Mouse (Mus musculus) cerebellum, adult (tissue): ENCODE results near the gene Nrxn3.

Experiments
- ATAC-seq: cut with Nextera tagmentation; 2 replicates; pipeline ENCODE4 v1.9.2; 2017; ENCODE audit warnings: mild to moderate bottlenecking, moderate library complexity, mixed read lengths; ENCODE audit not compliant: insufficient number of reproducible peaks, low FRiP score, low TSS enrichment

Nrxn3 gene

DNA sequence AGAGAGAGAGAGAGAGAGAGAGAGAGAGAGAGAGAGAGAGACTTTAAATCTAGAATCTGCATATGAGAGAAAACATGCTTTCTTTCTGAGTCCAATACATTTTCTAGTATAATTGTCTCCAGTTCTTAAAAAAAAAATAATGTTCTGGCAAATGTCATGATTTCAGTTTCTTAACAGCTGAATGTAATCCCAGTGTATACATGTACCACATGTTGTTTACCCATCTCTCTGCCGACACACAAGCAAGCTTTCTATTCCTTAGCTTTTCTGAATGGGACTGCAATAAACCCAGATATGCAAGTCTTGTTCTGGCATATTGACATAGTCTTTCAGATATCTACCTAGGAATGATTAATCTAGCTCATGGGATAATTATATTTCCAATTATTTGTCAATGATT is 1256.5 kb downstream of the Nrxn3 start:
- ATAC-seq = no peak

DNA sequence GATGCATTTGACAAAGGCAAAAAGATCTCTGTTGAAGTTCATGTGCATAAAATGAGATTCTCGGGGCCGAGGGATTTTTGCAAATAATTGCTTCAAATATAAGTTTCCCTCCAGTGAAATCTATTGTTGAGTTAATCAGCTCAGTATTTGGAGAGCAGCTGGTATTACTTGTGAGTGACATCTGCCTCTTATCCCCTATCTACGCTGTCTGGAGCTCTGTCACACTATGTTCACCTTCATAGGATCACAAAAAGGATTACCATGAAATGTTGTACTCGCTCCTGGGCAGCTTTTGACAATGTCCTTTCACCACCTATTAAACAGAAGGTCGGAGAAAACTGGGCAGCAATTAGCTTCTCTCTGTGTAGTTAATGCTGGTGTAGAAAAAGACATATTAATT is 1259.8 kb downstream of the Nrxn3 start:
- ATAC-seq = no peak

DNA sequence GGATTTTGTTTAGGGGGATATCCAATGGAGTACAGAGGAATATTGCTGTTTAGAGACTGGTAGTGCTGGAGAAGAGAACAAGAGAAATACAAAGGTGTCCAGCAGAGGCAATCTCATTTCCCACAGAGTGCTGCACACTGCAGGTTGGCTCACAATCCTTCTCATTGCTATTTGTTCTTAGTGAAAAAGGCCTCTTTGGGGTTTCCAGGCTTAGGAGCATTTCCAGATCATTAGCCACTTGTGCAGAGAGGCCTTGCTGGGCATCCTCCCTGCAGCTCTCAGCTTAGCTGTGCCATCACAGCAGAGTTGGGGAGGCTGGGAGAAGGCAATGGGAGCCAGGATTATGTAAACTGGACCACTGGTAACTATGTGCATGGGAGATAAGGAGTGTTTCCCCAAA is 1260.7 kb downstream of the Nrxn3 start:
- peak; percentile 97 for ATAC-seq

DNA sequence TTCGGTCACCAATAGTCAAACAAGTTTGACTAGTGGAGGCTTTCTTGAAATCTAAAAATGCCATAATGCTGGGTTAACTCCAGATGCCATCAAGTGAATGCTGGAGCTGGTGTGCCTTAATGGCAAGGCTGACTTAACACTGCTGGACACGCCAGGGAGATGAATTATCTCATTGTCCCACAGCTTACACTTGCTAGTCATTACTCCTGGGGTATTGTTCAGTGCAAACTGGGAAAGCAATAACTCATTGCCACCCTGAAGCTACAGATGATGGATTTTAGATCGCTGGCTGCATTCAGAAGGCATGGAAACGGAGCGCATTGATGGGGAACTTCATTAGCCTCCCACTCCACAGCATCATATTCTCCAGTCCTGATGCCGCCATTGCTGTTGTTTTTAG is 1263.5 kb downstream of the Nrxn3 start:
- ATAC-seq = no peak

DNA sequence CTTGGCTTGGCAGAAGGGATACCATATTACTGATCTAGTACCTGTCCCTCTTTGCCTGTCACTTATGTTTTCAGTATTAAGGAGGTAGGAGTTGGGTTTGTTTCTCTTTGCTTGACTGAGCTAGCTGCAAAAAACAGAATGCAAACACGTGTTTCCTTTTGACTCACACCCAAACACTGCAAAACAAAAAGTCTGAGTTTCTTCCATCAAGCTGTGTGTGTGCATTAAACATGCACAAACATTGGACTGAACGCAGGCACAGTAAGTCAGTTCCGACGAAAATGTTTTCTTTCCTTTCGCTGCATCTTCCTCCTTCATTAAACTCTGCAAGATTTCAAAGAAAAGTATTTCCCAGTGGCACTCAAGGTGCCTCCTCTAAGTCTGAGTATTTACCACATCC is 1270.6 kb downstream of the Nrxn3 start:
- ATAC-seq = no peak

GRCm38 (mm10) chr12:89995392-89995791 is 1272.7 kb downstream of the Nrxn3 start:
- ATAC-seq = no peak

GRCm38 (mm10) chr12:90010280-90010679 is 1287.6 kb downstream of the Nrxn3 start:
- no peak for ATAC-seq

GRCm38 (mm10) chr12:90013958-90014357 is 1291.3 kb downstream of the Nrxn3 start:
- ATAC-seq = no peak

GRCm38 (mm10) chr12:90027023-90027422 is 1304.3 kb downstream of the Nrxn3 start:
- peak; percentile 56; the same call in 1 of the 2 replicates for ATAC-seq

GRCm38 (mm10) chr12:90041038-90041437 is 1318.4 kb downstream of the Nrxn3 start:
- no peak for ATAC-seq

DNA sequence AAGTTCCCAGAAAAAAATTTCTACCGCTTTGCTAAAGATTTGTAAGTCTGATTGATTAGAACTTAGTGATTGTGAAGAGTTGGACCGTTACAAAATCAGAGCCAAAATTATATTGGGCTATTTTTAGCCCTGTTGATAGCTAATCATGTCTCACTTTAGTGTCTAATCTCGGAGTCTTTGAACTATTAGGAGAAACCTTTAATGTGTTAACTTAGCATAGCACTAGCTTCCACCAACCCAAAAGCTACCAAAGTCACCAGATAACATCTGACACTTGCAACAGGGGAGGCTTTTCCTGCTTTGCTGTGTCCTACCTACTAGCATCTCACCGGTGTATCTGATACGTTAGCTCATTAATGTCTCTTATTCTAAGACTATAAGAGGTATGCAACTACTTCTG is 1333.6 kb downstream of the Nrxn3 start:
- no peak for ATAC-seq

DNA sequence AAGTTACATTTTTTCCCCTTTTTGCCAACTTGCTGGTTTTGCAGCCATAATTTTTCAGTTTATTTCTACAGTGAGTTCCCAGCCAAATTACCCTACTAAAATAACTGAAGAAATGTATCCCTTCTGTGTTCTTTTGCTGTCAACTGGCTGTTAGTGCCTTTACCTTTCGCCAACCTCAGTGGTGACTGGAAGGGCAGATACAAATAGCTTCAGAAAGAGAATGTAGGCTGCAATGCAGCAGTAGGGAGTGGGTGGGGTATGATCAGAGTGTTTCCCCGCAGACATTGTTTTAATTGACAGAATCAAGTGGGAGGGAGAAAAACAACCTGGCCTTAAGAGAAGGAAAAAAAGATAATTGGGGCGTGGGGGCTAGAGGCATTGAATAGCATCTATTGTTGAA is 1337.1 kb downstream of the Nrxn3 start:
- ATAC-seq = no peak

DNA sequence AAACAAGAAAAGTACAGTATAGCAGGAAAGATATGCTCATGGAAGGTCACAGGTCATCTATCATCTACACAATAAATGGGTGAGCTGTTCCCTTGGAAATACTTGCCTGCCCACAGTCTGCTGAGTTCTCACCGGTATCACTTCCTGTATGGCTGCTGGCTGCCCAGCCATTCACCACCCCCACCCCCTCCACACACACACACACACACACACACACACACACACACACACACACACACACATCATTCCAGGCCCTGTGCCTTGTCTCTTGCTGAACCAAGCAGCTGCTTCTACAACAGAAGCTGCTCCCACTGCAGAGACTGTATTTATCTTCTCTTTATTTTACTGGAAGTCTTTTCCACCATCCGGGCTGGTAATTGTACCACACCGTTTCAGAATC is 1338.6 kb downstream of the Nrxn3 start:
- no peak for ATAC-seq

DNA sequence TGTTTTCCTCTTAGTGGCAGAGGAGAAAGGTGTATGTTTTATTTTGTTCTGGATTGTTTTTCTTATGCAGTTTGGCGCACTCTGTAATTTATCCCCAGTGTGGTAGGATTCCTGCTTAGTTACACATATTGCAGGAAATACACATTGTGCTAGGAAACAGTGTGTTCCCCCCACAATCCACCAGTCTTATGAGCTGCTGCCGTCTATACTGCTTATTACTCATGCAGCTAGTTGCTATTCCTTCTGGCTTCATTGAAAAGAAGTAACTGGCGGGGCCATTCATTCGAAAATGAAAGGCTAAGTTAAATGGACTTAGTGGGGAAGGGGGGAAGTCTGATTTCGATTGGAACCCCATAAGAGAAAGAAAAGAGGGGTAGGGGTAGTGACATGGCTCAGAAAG is 1339.5 kb downstream of the Nrxn3 start:
- ATAC-seq = no peak

DNA sequence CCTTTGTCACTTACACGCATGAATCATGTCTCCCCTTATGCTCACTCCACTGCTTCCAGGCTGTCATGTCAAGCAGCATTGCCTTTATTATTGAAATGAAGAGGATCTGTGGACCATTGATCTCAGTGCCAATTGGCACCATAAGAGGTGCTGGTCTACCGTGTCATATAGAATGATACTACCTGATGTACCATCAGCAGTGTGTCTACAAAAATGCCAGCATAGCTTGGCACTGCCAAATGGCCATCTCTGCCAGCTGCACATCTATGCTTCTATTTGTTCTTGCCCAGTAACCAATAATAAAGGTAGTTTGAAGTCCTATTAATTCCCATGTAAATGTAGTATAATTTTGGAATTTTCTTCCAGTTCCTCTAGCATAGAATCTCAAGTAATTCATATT is 1340.8 kb downstream of the Nrxn3 start:
- 0 out of 2 replicates have a peak, but pooled peaks have one; percentile 47 for ATAC-seq

DNA sequence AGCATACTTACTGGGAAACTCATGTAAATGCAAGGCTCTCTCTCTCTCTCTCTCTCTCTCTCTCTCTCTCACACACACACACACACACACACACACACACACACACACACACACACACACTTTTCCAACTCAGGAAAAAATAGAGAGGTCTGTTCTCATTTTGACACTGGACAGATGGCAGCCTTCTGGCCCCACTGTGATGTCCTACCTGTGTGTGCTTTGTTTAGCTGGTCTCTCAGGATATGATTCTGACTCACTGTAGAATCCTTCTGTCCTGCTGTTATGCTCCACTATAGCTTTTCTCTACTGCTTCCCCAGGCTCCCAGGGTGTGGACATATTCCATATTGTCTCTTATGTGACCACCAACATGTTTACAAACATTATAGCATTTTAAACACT is 1363.2 kb downstream of the Nrxn3 start:
- ATAC-seq = peak; percentile 99

GRCm38 (mm10) chr12:90095754-90096153 is 1373.1 kb downstream of the Nrxn3 start:
- ATAC-seq = no peak

DNA sequence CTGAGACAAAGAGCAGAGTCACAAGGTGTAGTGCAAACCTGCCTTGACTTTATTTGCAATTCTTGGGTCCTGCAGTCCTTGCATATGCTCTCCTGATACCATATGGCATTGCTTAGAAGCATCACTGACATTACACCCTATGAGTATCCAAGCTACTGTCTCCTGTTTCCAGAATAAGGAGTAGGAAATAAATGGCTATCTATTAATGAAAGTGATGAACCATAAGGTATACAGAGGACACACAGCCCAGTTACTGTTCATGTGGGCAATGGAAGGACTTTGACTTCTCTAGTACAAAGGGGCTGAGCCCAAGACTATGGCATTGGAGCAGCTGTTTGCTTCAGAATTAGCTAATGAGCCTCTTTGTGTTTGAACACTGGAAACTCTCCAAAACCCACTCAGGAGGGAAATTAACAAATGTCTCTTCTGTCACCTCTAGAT is 1390.7 kb downstream of the Nrxn3 start:
- peak; percentile 88 for ATAC-seq

DNA sequence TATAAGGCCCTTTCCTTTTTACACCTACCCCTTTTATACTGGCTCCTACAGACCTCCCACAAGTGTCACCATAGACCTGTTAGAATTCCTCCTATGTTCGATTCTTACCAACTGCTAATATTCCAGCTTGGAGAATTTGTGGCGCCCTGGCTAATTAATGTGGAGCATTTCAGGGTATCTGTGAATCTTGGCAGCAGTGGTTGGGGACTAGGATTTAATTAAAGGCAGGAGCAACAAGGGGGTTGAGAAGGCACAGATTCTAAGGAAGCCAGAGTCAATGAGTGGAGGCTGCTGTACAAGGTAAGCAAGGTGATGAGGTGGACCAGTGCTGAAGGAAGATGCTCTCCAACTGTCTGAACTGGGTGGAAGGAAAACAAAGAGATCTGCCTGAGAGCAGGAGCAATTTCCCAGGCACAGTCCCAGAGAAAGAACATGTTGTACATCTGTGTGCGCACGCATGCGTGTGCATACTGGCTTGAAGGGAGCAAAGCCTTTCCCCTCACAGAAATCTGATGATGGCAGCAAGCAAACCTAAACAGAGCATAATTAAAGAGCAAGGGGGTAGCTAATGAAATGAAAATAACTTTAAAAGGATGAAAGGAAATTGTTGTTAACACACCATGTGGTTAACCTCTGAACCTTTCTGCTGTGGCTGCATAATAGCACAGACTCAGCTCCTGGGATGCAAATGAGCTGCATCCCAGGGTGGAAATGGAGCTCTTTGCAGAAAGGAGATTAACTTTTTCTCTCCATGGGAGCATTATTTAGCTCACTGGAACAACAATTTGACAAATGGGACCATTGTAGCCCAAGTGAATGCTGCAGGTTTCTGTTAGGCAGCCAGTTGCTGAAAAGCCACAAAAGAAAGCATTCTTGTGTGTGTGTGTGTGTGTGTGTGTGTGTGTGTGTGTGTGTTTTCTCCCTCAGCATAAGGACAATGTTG is 1409.5 kb downstream of the Nrxn3 start:
- ATAC-seq = no peak

DNA sequence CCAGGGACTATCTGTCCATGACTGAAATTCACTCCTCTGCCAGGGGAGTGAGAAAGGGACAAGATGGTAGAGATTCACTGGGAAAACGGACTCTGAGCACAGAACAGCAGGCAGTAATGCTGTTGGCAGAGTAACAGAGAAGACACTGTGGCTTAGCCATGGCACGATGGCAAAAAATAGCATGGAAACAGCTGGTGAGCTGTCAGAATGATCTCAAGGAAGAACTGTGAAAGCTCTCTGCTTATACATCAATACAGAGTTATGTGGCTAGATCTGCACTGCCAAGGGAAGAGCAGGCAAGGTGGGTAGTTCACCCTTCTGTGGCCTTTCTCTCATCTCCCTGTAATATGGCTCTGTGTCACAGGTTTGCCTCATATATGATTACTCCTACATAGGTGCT is 1419.3 kb downstream of the Nrxn3 start:
- ATAC-seq = peak; percentile 94

- no peak for ATAC-seq
Measured at GRCm38 (mm10) chr12:90144247-90144646, 1421.6 kb downstream of the Nrxn3 start.

DNA sequence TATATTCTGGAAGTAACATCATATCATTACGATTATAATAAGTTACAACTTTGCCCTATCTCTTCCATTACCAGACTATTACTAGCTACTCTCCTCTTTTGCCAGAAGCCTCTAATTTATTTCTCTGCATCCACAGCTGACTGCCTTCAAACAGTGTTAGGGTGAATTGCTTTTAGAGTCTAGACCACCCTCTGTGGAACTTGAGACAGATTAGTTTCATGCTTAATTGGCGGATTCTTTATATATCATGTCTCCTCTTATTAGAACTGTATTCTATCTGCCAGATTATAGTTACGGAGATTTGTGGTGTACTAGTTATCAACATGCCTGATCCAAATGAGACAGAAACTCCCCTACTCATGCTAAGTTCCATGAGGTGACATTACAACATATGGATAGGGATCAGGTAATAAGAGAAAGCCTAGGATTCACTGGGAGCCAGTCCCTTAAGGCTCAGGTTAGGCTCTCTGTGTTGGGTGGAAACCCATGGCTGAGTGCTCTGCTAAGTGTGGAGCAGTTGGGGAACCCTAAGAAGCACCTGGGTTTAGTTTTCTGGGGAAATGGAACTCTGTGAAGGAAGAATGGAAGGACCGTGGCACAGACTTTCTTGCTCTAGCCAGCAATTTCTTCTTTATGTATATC is 1435.6 kb downstream of the Nrxn3 start:
- ATAC-seq = no peak
